Mouse (Mus musculus) spleen, adult 2 months (tissue): ENCODE measurements around the gene Irs1. TPM values are rescaled to one million over a fixed set of nuclear protein-coding genes. Genes with fewer than 3 reads are reported as not detected.

ENCODE experiments used
- DNase-seq, 2 experiments: peaks; one replicate each; pipeline versions ENCODE4 v3.0.0 to v3.0.0-alpha.2; 2012 to 2021; ENCODE audit warnings: low spot score in 2 of 2, low read depth in 1 of 2
- H3K27ac ChIP-seq: fragments of 200-500 bp; 2 replicates; pipeline ENCODE4 v1.5.1; 2012; ENCODE audit warnings: low read length, inconsistent platforms; ENCODE audit not compliant: insufficient read depth
- H3K27me3 ChIP-seq: fragments of 200-500 bp; 2 replicates; pipeline ENCODE4 v1.6.1; 2012; ENCODE audit warnings: mild to moderate bottlenecking, moderate library complexity, low read length, inconsistent platforms; ENCODE audit not compliant: control insufficient read depth, insufficient read depth
- H3K36me3 ChIP-seq: fragments of 200-500 bp; 2 replicates; pipeline ENCODE4 v1.6.1; 2012; ENCODE audit warnings: mild to moderate bottlenecking, low read length, inconsistent platforms; ENCODE audit not compliant: control insufficient read depth, insufficient read depth
- H3K4me1 ChIP-seq: fragments of 200-500 bp; 2 replicates; pipeline ENCODE4 v1.6.1; 2011; ENCODE audit warnings: inconsistent platforms; ENCODE audit not compliant: control insufficient read depth, insufficient read depth, insufficient read length
- H3K4me3 ChIP-seq: fragments of 200-500 bp; 2 replicates; pipeline ENCODE4 v1.5.1; 2011; ENCODE audit warnings: mild to moderate bottlenecking, inconsistent platforms; ENCODE audit not compliant: insufficient read depth, insufficient read length; ENCODE audit errors: extremely low read depth
- CTCF ChIP-seq: fragments of 200-500 bp; IDR thresholded peaks from 2 replicates; pipeline ENCODE4 v1.5.1; 2011; ENCODE audit warnings: mild to moderate bottlenecking, inconsistent platforms; ENCODE audit not compliant: insufficient read depth, insufficient read length, insufficient replicate concordance; ENCODE audit errors: extremely low read depth
- POLR2A ChIP-seq: fragments of 200-500 bp; IDR thresholded peaks from 2 replicates; pipeline ENCODE4 v1.6.1; 2011; ENCODE audit warnings: low read depth, low read length, inconsistent platforms
- WGBS: fragments of 180-500 bp; shearing (Covaris S2); methylation state at CpG from one replicate; pipeline ENCODE4 v1.1.7; 2018; 5-methylcytosine and 5-hydroxymethylcytosine counted together
- polyA plus RNA-seq: library from polyadenylated mRNA; depleted of rRNA; stranded (reverse); fragments of >200 nt; gene quantifications from 2 replicates; pipeline ENCODE4 v1.2.3, GENCODE M21; 2012

Irs1 gene
- polyA plus RNA-seq, 1 experiment, result 1.3 TPM

- Histone ChIP-seq H3K36me3 (no peaks in the 10 kb centered on the region), H3K4me1 (no peaks in the 10 kb centered on the region), H3K27me3 (no peaks in the 10 kb centered on the region), H3K4me3 (no peak overlapping the region), H3K27ac (no peak overlapping the region)
- no peak for DNase-seq
- WGBS, result 76% methylated on average over 6 of the region's 6 CpGs
- TF ChIP-seq CTCF, result no peak
These were observed 17.7 kb downstream of the Irs1 start for GRCm38 (mm10) chr1:82273529-82273928.

DNA sequence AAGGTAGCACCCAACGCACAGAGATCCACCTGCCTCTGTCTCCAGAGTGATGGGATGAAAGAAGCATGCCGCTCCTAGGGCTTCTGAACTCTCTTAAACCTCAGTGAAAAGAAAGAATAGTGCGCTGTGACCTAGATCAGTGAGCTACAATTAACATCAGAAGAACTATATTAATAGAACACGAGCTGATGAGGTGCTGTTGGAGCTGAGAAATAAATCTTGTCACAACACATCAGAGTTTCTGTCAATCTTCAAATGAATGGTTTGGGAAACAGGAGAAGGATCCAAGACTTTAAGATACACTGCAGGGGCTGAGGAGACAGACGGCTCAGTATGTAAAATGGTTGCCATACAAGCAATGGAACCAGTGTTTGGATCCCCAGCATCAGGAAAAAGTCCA lies 19.0 kb downstream of the Irs1 start:
- TF ChIP-seq CTCF (no peak), POLR2A (no peak)
- Histone ChIP-seq H3K27ac (no peak overlapping the region), H3K4me1 (no peaks in the 10 kb centered on the region), H3K27me3 (no peaks in the 10 kb centered on the region), H3K4me3 (no peak overlapping the region), H3K36me3 (no peaks in the 10 kb centered on the region)
- no peak for DNase-seq
- WGBS, result 85% methylated on average over 5 of the region's 5 CpGs

GRCm38 (mm10) chr1:82267547-82267946 lies 23.7 kb downstream of the Irs1 start:
- no peaks in the 10 kb centered on the region for H3K4me1 ChIP-seq
- H3K4me3 ChIP-seq, result no peak overlapping the region
- 13% methylated on average over 4 of the region's 4 CpGs for WGBS

DNA sequence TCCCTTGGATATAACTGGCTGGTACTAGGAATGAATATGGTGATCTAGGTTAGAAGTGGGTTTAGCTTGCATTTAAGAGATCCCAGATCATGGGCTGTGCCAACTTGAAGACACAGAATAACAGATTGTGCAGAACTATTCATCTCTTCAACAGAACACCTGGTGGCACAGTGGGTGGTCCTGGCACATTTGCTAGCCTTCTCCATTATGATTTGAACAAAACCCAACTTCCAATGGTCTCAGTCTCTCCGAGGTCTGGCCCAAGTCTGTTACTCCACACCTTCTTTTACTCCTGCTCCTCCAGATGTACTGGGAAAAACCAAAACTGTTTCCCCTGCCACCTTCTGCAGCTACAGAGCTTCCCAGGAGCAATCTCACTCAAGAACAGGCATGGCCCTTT lies 28.9 kb downstream of the Irs1 start:
- TF ChIP-seq CTCF, result no peak
- no peak for TF ChIP-seq POLR2A
- no peak for DNase-seq
- no peaks in the 10 kb centered on the region for H3K27me3 ChIP-seq
- H3K27ac ChIP-seq, result no peak overlapping the region
- no peak overlapping the region for H3K4me3 ChIP-seq
- H3K36me3 ChIP-seq, result no peaks in the 10 kb centered on the region
- H3K4me1 ChIP-seq, result no peaks in the 10 kb centered on the region
- WGBS, result 89% methylated on average over 1 of the region's 1 CpGs

More at GRCm38 (mm10) chr1:82267547-82267946, 23.7 kb downstream of the Irs1 start:
- Histone ChIP-seq H3K27me3 (no peaks in the 10 kb centered on the region), H3K27ac (no peak overlapping the region), H3K36me3 (no peaks in the 10 kb centered on the region)
- TF ChIP-seq POLR2A (no peak), CTCF (no peak)
- no peak for DNase-seq

DNA sequence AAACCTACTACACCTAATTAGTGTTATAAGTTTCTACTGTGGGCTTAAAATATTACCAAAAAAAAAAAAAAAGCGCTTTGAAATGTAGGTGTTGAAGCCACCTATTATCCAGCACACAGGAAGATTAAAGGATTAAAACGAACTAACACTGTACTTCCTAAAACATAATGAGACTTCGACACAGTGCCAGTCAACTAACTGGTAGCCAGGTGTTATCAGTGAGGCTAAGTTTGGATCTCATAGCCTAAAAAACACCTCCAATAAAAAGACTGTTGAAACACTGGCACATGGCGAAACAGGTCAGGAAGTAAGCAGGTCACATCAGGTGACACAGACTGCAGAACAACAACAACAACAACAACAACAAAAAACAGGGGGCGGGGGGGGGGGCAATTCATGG lies 29.6 kb downstream of the Irs1 start:
- no peak for DNase-seq
- Histone ChIP-seq H3K27me3 (no peaks in the 10 kb centered on the region), H3K36me3 (no peaks in the 10 kb centered on the region), H3K27ac (no peak overlapping the region), H3K4me3 (no peak overlapping the region), H3K4me1 (no peaks in the 10 kb centered on the region)
- TF ChIP-seq POLR2A (no peak), CTCF (no peak)
- WGBS, result 80% methylated on average over 5 of the region's 5 CpGs

DNA sequence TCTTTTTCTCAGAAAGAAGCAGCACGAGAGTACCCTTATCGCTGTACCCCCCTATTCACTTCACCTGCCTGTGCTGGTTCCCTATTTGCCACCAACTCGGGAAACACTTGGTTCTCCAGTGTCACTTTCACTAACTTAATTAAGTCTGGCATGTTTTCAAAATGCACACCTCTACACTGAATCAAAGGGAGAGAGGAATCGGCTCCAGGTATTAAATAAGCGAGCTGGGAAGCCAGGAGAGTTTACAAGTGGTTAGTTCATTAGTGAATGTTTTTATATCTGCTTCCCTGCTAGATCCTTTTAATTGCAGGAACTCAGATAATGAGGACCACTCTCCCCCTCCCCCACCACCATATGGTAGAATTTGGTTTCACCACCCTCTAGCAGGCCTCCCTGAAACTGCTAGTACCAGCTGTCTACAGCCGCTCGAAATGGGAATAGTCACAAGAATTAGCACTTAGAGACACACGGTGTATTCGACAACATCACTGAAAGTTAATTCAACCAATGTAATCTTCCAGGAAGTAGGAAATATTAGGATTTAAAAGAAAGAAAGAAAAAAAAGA lies 30.1 kb downstream of the Irs1 start:
- Histone ChIP-seq H3K27me3 (no peaks in the 10 kb centered on the region), H3K4me1 (no peaks in the 10 kb centered on the region), H3K27ac (no peak overlapping the region), H3K4me3 (no peak overlapping the region), H3K36me3 (no peaks in the 10 kb centered on the region)
- no peak for DNase-seq
- 69% methylated on average over 9 of the region's 9 CpGs for WGBS
- no peak for TF ChIP-seq POLR2A
- no peak for TF ChIP-seq CTCF

- Histone ChIP-seq H3K4me3 (no peak overlapping the region), H3K27me3 (no peaks in the 10 kb centered on the region), H3K4me1 (no peaks in the 10 kb centered on the region), H3K36me3 (no peaks in the 10 kb centered on the region), H3K27ac (no peak overlapping the region)
- WGBS, result 76% methylated on average over 3 of the region's 3 CpGs
- TF ChIP-seq CTCF (no peak), POLR2A (no peak)
- no peak for DNase-seq
These were observed 31.2 kb downstream of the Irs1 start for GRCm38 (mm10) chr1:82260055-82260454.
